Mouse (Mus musculus) B cell, adult 67 days (primary cell): Measurements from ENCODE around the gene Tgfb2. TPM values are rescaled to one million over a fixed set of nuclear protein-coding genes. Genes with fewer than 3 reads are reported as not detected.

Experiments used
- total RNA-seq, 2 experiments: library from RNA; stranded (reverse); gene quantifications; 4 replicates each; pipeline ENCODE4 v1.2.4; 2023

Gene Tgfb2
- total RNA-seq, result not detected

GRCm38 (mm10) chr1:186705915-186706248 lies at the start of gene Tgfb2:
TSS of gene Tgfb2 (minus strand) at chr1:186705989.

GRCm38 (mm10) chr1:186748724-186749653 lies 43.2 kb upstream of the Tgfb2 start, which contains the start of gene Rrp15:
TSS of gene Rrp15 (minus strand) at chr1:186749358.

Other genes starting within 250 kb of the Tgfb2 start
- 10 to 100 TPM; 20.9 to 25.4 TPM for gene Rrp15, start 43.4 kb upstream of the Tgfb2 start, total RNA-seq